Mouse (Mus musculus) adipocyte (in vitro differentiated cells): ENCODE measurements around the gene Agtr1a.

ENCODE experiments used
- DNase-seq: peaks from one replicate; pipeline ENCODE4 v3.0.0-alpha.2; 2016; ENCODE audit warnings: low spot score

The Agtr1a gene

DNA sequence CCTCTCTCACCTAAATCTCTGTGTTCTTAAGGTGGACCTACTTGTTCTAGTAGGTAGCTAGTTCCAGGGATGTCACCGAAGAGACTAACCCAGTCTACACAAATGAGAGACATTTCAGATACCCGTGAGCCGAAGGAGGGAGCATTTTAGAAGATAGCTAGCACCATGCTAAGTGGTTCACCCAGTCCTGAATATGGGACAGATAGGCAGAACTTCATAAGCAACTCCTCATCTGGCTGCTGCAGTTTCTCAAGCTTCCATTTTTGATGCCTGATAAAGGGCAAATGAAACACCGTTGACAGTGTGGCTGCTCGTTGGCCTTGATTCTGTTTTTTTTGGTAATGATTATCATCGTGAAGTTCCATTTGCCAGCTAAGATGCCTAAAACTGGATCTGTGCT is 25.8 kb downstream of the Agtr1a start:
- DNase-seq, result no peak

DNA sequence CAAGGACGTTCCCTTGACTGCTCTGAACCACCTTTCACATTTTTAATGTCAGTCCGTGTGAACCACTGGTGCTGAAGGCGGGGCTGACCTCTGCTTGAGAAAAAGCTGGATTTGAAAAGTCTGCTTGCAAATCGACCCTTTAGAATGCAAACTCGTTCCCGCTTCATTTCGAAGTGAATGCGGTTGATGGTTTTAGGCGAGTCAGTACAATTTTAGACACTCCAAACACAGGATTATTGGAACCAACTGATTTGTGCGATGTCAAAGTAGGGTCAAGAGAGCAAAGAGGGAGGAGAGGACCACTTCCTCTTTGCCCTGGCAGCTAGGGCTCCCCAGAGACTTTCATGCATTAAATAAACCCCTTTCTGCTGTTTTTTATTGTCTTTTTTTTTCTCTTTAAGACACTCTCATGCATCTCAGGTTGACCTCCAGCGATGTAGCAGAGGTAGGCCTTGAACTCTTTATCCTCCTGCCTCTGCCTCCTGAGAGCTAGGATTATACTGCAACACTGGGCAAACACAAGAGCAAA is 27.9 kb downstream of the Agtr1a start:
- DNase-seq, result no peak

DNA sequence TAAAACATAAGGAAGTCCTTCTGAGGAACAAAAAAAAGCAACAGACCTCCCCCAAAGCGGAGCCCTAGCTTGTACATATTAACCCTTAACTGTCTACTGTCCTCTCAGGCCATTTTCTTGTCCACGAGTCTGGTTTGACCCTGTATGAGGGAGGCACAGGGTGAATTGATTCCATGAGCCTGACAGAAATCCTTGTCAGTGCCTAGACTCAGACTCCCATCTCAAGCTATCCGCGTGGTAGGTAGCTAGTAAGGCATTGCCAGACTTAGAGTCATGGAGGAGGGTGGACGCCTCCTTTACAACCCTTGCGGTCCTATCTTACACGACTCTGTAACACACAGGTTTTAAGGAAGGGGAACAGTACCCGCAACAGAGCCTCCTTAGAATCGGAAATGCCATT is 28.5 kb downstream of the Agtr1a start:
- DNase-seq, result no peak

DNA sequence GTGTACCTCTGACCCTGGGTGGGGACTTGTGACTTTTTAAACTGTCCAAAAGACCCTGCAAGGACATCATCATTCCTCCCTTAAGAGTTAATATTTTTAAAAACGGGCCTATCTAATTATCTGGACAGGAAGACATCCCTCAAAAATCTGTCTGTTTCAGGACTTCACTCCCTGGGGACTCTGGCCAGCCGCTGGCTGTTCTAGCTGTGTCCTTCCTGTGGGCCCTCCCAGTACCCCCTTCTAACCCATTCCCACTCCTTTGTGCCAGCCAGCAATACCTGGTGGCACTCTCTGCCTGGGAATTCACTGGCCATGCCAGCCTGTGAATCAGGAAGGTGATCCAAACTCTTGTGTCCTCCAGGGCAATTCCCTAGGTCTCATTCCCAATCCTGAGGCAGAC is 29.1 kb downstream of the Agtr1a start:
- DNase-seq, result no peak

DNA sequence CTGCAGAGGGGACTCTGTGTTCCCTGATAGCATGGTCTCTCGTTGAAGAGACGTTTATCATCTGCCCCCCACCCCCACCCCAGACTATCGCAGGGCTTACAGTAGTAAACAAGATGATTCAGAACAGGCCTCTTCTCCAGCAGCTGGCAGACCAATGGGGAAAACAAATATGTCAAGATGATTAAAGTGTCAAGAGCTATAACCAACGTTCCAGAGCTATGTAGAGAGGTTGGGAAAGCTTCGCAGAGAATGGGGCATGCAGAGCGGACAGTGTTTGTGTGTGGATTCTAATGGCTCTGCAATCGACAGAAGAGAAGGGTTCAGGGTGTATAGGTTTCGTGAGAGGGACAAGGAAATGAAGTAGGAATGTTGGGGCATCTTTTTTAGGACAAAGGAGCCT is 31.9 kb downstream of the Agtr1a start:
- peak; percentile 4 for DNase-seq

DNA sequence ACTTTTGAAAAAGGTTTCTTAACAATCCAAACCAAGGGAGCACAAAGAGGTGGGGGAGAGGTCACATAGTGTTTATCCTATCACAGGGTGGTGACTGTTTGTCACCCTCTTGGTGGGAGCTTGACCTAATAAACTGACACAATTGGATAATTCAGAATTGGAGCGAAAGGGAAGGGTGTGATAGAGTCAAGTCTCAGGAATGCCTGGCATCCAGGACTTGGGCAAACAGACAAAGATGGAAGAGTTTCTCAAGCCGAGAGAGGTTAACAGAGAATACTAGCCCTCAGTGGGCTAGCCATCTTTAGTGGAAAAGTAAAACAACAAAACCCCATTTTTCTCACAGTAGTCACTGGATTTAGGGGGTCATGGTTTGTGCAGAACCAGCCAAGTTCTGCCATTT is 32.5 kb downstream of the Agtr1a start:
- peak; percentile 4 for DNase-seq

DNA sequence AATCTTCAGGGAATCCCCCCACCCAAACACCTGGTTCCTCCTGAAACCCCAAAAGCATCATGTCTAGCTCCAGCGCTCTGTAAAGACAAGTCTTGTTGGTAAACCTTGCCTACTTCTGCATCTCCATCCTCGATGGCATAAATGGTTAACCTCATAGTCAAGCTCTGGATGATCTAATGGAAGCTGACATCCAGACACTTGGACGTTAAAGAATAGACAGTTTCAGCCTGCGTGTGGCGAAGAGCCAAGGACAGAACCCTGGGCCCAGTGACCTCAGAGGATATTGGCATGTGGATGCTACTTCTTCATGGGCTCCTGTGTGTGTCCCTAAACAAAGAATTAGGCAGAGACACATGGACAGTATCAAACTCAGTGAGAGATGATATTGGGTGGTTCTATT is 42.6 kb downstream of the Agtr1a start:
- no peak for DNase-seq

DNA sequence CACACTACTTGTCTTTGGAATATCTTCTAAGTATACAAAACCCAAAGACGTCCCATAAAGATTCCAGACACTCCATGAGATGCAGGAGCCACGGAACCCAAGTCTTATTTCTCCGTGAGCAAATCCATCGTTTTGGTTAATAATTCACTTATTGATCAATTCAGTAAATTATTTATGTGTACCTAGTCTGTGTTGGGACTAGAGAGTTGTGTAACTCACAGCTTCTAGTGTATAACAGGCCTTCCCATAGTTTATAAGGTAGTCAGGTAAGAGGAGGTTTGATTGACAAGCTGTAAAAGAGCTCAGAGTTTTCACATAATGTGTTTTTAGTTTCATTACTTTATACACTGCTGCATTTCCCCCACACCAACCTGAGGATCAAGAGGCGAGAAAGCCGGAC is 48.9 kb downstream of the Agtr1a start:
- DNase-seq, result no peak

DNA sequence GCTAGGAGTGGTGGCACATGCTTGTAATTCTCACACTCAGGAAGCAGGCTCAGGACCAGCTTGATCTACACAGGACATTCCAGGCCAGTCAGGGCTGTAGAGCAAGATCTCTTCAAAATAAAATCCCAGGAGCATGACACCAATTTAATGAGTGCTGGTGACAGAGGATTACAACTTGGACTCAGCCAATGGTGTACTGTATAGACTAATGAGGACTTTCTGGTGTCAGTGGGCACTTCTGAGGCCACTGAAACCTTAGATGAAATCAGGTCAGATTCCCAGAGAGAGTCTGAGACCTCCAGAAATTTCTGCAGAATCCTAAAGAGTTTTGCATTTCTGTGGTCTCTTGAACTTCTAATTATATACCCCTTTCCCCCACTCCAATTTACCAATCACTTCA is 57.9 kb downstream of the Agtr1a start:
- no peak for DNase-seq

DNA sequence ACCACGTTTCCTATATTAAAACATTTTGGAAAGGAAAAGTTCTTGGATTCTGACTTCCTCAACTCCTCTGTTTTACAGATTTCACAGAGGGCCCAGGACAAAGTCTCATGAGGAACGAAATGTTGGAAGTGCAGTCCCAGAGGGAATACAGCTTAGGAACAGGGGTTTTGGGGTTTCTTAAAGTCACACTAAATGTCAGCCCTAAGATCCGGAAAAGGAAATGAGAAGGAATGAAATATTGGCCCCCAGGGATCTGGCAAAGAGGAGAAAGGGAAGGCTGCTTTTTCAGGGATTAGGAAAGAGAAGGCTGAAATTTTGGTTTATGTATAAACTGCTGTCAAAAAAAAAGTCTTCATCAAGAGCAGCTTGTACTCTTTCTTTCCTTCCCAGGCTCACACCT is 60.2 kb downstream of the Agtr1a start:
- DNase-seq, result peak; percentile 58

DNA sequence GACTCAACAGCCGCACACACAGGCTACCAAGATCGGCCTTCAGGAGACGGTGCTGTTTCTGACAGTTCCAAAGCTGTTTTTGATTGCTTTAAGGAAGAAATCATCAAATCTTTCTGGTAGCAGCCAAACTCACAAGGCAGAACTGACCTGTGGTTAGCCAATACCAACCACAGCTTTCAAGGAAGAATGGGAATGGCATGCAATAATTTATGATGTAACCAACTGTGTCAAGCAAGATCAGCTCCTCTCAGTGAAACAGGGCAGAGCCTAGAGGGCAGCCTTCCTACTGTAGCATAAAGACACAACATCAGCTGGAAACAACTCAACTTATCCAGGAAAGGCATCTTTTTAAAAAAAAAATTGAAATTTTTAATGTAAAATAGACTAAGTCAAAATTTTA is 62.6 kb downstream of the Agtr1a start:
- no peak for DNase-seq

DNA sequence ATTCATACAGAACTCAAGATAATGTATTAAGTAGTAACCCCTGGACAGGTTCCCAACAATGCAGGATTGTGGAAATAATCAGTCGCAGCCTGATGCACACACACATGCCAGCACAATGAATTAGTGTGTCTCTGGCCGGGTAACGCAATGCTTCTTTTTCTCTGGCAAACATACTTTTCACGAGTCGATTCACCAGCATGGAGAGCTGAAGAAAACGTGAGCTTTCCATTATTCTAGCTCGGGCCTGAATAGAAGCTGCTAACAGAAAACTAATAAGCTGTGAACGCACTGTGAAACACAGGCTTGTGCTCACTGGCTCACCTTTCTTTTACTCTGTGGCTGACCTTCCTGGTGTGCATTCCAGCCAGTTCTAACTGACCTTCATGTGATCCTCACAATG is 64.4 kb downstream of the Agtr1a start:
- DNase-seq, result no peak

DNA sequence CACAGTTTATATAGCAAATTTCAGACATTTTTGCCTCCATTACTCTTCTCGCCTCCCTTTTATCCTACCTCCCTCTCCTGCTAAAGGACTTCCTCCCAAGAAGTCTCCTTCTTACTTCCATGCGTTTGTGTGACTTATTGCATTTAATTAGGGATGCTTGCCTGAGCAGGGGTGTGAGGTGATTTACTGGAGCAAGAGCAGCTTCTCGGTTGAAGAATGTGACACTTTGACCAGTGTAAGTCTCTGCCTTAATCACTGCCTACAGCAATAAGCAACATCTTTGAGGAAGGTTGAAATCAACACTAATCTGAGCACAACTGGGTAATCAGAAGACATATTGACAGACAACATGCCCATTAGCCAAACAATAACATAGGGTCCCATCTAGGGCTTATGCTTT is 67.6 kb downstream of the Agtr1a start:
- no peak for DNase-seq

DNA sequence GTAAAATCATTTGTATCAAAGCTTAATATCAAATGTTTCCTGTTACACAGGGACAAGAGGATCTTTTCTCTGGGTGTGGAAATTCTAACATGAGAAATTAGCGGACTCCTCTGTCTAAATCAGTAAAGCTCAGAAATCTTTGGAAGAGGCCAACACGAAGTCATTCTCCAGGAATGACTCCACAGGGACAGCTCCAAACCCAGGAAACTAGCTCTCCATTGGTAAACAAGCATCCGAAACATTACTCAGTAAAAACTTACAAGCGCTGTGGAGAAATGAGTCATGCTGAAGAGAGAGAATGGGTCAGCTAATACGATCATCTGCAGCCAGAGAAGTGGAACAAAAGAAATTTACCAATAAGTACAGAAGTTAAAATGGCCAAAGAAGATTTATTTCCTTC is 82.4 kb downstream of the Agtr1a start:
- DNase-seq, result no peak

DNA sequence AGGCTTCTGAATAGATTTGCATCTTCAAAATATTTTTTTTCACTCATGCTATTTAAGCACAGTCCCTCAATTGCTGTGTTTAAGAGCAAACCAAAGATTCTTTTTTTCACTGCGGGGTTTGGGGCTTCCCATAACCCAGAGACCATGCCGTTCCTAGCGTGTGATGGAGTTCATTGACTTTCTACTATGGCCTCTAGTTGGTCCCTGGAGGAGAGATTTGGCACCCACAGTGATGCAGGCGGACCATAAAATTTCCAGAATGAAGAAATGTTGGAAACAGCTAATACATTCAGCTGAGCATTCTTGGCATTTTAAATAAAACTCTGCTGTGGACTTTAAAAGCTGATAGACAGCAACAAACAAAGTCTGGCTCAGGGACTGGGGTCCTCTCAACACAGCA is 90.8 kb downstream of the Agtr1a start:
- DNase-seq, result no peak

DNA sequence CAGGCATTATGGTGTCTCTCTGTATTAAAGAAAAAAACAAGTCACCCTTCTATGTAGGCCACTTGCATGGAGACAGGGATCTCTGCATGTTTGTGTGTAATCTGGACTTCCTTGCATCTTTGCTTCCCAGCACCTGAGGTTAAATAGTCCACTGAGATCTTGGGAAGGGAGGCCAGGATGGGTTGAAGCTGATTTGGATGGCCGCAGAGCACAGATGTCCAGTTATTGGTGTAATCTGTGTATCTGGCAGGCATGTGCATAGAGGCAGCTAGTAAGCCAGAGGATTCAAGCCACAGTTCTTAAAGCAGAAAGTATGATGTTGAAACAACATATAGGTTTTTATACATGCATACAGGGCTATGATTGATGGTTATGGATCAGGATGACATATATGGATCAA is 91.2 kb downstream of the Agtr1a start:
- no peak for DNase-seq
